Mouse (Mus musculus) intestine, embryonic 16.5 days (tissue): ENCODE measurements around the gene Pcsk5. TPM values are rescaled to one million over a fixed set of nuclear protein-coding genes. Genes with fewer than 3 reads are reported as not detected.

Experiments
- ATAC-seq: fragments of 200-750 bp; cut with Nextera tagmentation; 2 replicates; pipeline ENCODE4 v1.8.0; 2017; ENCODE audit warnings: moderate TSS enrichment, moderate library complexity
- H3K27ac ChIP-seq: fragments of 300-500 bp; sonication (generic); 2 replicates; pipeline ENCODE4 v1.5.1; 2014; ENCODE audit warnings: mild to moderate bottlenecking, low read length
- H3K27me3 ChIP-seq: fragments of 300-500 bp; sonication (generic); replicated peaks from 2 replicates; pipeline ENCODE4 v1.6.1; 2014; ENCODE audit warnings: low read length, control low read depth, mixed read lengths; ENCODE audit not compliant: control insufficient read depth, insufficient read depth
- H3K36me3 ChIP-seq: fragments of 300-500 bp; sonication (generic); 2 replicates; pipeline ENCODE4 v1.6.1; 2014; ENCODE audit warnings: low read length, control low read depth; ENCODE audit not compliant: control insufficient read depth, insufficient read depth
- H3K4me1 ChIP-seq: fragments of 300-500 bp; sonication (generic); 2 replicates; pipeline ENCODE4 v1.6.1; 2014; ENCODE audit warnings: low read length, control low read depth, mixed read lengths; ENCODE audit not compliant: control insufficient read depth, insufficient read depth
- H3K4me2 ChIP-seq: fragments of 300-500 bp; sonication (generic); 2 replicates; pipeline ENCODE4 v1.6.1; 2014; ENCODE audit warnings: low read depth, low read length, control low read depth
- H3K4me3 ChIP-seq: fragments of 300-500 bp; sonication (generic); 2 replicates; pipeline ENCODE4 v1.5.1; 2014; ENCODE audit warnings: mild to moderate bottlenecking, low read length
- H3K9ac ChIP-seq: fragments of 300-500 bp; sonication (generic); 2 replicates; pipeline ENCODE4 v1.6.1; 2014; ENCODE audit warnings: low read depth, low read length
- H3K9me3 ChIP-seq: fragments of 300-500 bp; sonication (generic); 2 replicates; pipeline ENCODE4 v1.6.1; 2016; ENCODE audit warnings: low read length, control low read depth; ENCODE audit not compliant: control insufficient read depth
- WGBS: fragments of 180-500 bp; shearing (Covaris S2); extraction: QIAGEN DNeasy Blood & Tissue Kit; methylation state at CpG from one replicate; pipeline ENCODE4 v1.1.7; 2014; 5-methylcytosine and 5-hydroxymethylcytosine counted together
- polyA plus RNA-seq: library from polyadenylated mRNA; unstranded; fragments of >200 nt; fragmentation: Nextera tagmentation; extraction: Ambion mirVana; gene quantifications from 2 replicates; pipeline ENCODE4 v1.2.1, GENCODE M21; 2015

The Pcsk5 gene
- polyA plus RNA-seq, 1 experiment from 2014 or later: 30.2 TPM

- Histone ChIP-seq H3K9me3 (no peaks in the 10 kb centered on the region), H3K9ac (no peak overlapping the region), H3K4me1 (peaks cover 3% of the 10 kb centered on the region; the same call in 1 of the 2 replicates), H3K36me3 (no peaks in the 10 kb centered on the region), H3K4me2 (no peak overlapping the region), H3K27ac (no peak overlapping the region), H3K27me3 (no peaks in the 10 kb centered on the region), H3K4me3 (no peak overlapping the region)
- WGBS: 85% methylated on average over 10 of the region's 10 CpGs
- ATAC-seq: no peak
Observed at GRCm38 (mm10) chr19:17717066-17717465, 120.4 kb downstream of the Pcsk5 start.

DNA sequence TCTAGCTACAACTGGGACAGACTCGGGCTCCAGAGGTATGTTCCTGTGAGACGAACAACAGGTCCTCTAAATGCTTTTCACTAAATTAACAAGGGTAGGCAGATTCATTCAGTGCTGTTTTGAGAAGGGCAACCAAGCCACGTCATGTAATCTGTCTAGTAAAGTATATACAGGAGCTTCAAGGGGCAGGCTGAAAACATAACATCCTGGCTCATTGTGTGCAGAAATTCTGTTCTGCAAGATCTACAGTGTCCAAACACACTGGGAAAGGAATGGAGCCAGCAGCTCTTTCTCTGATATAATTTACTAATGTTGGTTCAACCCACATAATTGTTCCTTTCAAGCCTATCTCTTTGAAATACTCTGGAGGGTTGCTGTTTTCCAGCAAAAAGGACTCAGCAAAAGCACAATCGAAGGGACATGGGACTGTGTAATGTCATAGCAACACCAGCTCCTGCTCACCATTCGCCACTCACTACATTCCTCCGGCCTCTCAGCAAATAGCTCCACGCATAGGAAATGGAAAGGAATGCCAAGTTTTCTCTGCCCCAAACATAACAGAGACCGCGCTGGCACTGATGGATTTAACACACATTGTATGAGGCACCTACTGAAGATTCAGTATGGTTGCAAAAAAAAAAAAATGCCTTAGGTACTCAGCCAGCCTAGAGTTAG, 122.0 kb downstream of the Pcsk5 start:
- whole genome bisulfite sequencing: 50% methylated on average over 9 of the region's 9 CpGs
- H3K9ac ChIP-seq: no peak overlapping the region
- no peak overlapping the region for H3K27ac ChIP-seq
- H3K4me2 ChIP-seq: no peak overlapping the region
- H3K36me3 ChIP-seq: no peaks in the 10 kb centered on the region
- no peaks in the 10 kb centered on the region for H3K27me3 ChIP-seq
- H3K9me3 ChIP-seq: no peaks in the 10 kb centered on the region
- ATAC-seq: no peak
- peaks cover 3% of the 10 kb centered on the region; the same call in 1 of the 2 replicates for H3K4me1 ChIP-seq
- no peak overlapping the region for H3K4me3 ChIP-seq

DNA sequence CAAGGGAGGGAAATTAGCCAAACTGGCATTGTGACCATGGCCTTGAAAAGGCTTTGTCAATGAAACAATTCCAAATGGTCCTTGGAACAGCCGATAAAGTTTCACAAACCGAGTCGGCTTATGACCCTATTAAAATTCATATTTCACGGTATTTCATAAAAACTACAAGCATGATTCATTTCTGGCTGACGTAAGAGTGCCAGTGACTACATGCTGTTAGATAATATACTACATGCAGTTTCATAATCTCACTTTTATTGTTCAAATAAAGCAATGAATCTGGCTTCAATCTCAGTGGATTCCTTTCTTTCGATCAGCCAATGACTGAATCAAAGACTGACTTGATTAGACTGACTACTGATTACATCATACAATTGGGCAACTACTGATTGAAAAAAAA, 145.8 kb downstream of the Pcsk5 start:
- no peaks in the 10 kb centered on the region for H3K9me3 ChIP-seq
- ATAC-seq: no peak
- no peak overlapping the region for H3K27ac ChIP-seq
- no peak overlapping the region for H3K4me3 ChIP-seq
- H3K4me1 ChIP-seq: no peaks in the 10 kb centered on the region
- no peaks in the 10 kb centered on the region for H3K27me3 ChIP-seq
- no peak overlapping the region for H3K4me2 ChIP-seq
- WGBS: 96% methylated on average over 6 of the region's 6 CpGs
- H3K9ac ChIP-seq: no peak overlapping the region
- no peaks in the 10 kb centered on the region for H3K36me3 ChIP-seq

DNA sequence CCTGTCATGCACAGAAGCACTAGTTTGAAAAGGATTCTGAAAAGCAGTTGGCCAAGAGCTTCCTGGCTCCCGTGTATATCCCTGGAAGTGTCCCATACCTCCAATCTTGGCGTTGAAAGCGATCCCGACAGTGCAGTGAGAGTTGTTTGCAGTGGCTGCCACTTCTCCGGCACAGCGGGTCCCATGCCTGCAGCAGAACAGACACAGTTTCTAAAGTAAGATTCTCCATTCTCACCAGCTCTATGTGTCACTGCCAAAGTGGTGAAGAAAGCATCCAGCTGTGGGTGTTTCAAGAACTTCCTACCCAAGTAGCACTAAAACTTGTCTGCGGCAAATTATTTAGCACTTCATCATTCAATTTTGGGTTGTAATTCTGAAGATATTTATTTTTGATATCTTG, 159.1 kb downstream of the Pcsk5 start:
- H3K9ac ChIP-seq: no peak overlapping the region
- ATAC-seq: no peak
- 78% methylated on average over 7 of the region's 7 CpGs for WGBS

GRCm38 (mm10) chr19:17662676-17663075, 174.8 kb downstream of the Pcsk5 start:
- Histone ChIP-seq H3K27ac (no peak overlapping the region), H3K4me3 (no peak overlapping the region), H3K27me3 (no peaks in the 10 kb centered on the region), H3K9me3 (no peaks in the 10 kb centered on the region), H3K4me2 (no peak overlapping the region), H3K36me3 (no peaks in the 10 kb centered on the region), H3K4me1 (no peaks in the 10 kb centered on the region), H3K9ac (no peak overlapping the region)
- WGBS: 94% methylated on average over 3 of the region's 3 CpGs
- no peak for ATAC-seq

More for the DNA sequence above, 159.1 kb downstream of the Pcsk5 start:
- H3K9me3 ChIP-seq: no peaks in the 10 kb centered on the region
- H3K27ac ChIP-seq: no peak overlapping the region
- H3K36me3 ChIP-seq: peaks cover 10% of the 10 kb centered on the region; the same call in 1 of the 2 replicates
- no peak overlapping the region for H3K4me2 ChIP-seq
- no peaks in the 10 kb centered on the region for H3K4me1 ChIP-seq
- no peak overlapping the region for H3K4me3 ChIP-seq
- H3K27me3 ChIP-seq: no peaks in the 10 kb centered on the region

- no peak overlapping the region for H3K4me3 ChIP-seq
- 91% methylated on average over 6 of the region's 6 CpGs for WGBS
- H3K36me3 ChIP-seq: no peaks in the 10 kb centered on the region
- no peak overlapping the region for H3K9ac ChIP-seq
- ATAC-seq: no peak
- no peak overlapping the region for H3K27ac ChIP-seq
- H3K27me3 ChIP-seq: no peaks in the 10 kb centered on the region
- no peak overlapping the region for H3K4me2 ChIP-seq
- H3K4me1 ChIP-seq: no peaks in the 10 kb centered on the region
- no peaks in the 10 kb centered on the region for H3K9me3 ChIP-seq
Observed at GRCm38 (mm10) chr19:17662271-17662670, 175.2 kb downstream of the Pcsk5 start.

- no peaks in the 10 kb centered on the region for H3K9me3 ChIP-seq
- H3K9ac ChIP-seq: no peak overlapping the region
- no peak overlapping the region for H3K27ac ChIP-seq
- 69% methylated on average over 3 of the region's 3 CpGs for WGBS
- H3K36me3 ChIP-seq: no peaks in the 10 kb centered on the region
- H3K4me1 ChIP-seq: no peaks in the 10 kb centered on the region
- ATAC-seq: no peak
- no peak overlapping the region for H3K4me2 ChIP-seq
- no peak overlapping the region for H3K4me3 ChIP-seq
- no peaks in the 10 kb centered on the region for H3K27me3 ChIP-seq
Observed at GRCm38 (mm10) chr19:17659321-17659720, 178.1 kb downstream of the Pcsk5 start.

DNA sequence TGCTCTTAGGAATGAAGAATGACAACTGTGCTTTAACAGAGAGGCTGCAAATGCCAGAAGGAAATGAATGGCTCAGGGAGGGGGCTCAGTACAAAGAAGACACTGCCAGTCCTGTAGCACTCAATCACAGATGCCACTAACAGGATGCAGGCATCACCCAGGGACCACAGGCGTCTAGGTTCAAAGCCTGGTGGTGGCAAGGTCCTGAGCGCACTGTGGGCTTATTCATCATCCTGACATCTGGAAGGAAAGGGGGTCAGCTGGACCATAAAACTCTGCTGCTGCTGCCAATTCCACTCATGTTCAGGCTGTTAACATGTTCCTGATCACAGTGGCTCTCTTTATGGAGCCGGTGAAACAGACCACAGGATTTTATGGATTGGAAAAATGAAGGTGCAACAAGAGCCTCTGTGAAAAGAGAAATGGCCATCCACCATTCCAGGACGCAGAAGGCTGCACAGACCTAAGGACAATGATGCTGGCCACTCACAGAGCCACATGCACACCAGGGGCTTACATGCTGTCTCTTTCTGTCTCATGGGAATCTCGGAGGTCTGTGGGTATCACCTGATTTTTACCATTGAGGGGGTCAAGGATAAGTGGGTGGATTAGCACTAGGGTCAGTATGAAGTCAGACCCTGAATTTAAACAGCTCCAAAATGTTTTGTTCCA, 186.5 kb downstream of the Pcsk5 start:
- Histone ChIP-seq H3K4me2 (no peak overlapping the region), H3K4me3 (no peak overlapping the region), H3K36me3 (no peaks in the 10 kb centered on the region), H3K9ac (no peak overlapping the region), H3K4me1 (no peaks in the 10 kb centered on the region), H3K27ac (no peak overlapping the region), H3K27me3 (no peaks in the 10 kb centered on the region), H3K9me3 (no peaks in the 10 kb centered on the region)
- 37% methylated on average over 5 of the region's 5 CpGs for WGBS
- peak; percentile 46; the same call in 1 of the 2 replicates for ATAC-seq

GRCm38 (mm10) chr19:17649967-17650366, 187.5 kb downstream of the Pcsk5 start:
- Histone ChIP-seq H3K27ac (no peak overlapping the region), H3K9ac (no peak overlapping the region), H3K4me2 (no peak overlapping the region), H3K4me1 (no peaks in the 10 kb centered on the region), H3K27me3 (no peaks in the 10 kb centered on the region), H3K4me3 (no peak overlapping the region), H3K9me3 (no peaks in the 10 kb centered on the region), H3K36me3 (no peaks in the 10 kb centered on the region)
- ATAC-seq: no peak
- WGBS: 67% methylated on average over 3 of the region's 3 CpGs
